Comparison of ENCODE assay signal across 1 mouse cellular context in genomic region chr19:4396998-4397797, GRCm38 (mm10).
A peak's percentile ranks its signal among the peaks of the same experiment; 100 is the strongest.
TF ChIP-seq lines count a peak whose summit lies in the region.

No protein-coding gene starts in this region.

TF ChIP-seq in MEL, 35 proteins besides CTCF, POLR2A, EP300 and RAD21 (continued from another document):
- no peak for TF ChIP-seq MYC (IDR thresholded peaks at IDR 0.05; ENCODE audit: low read depth, low read length)
- peak; percentile 43 for TF ChIP-seq TCF12 (IDR thresholded peaks at IDR 0.05; ENCODE audit: low read depth, low read length)
- no peak for TF ChIP-seq RCOR1 (IDR thresholded peaks at IDR 0.05; ENCODE audit: low read depth, low read length)
- 0 out of 2 replicates have a peak, but pooled peaks have one; percentile 11 for TF ChIP-seq GABPA (IDR thresholded peaks at IDR 0.05; ENCODE audit: low read depth, low read length)
- TF ChIP-seq CHD1 (IDR thresholded peaks at IDR 0.05; ENCODE audit: low read depth, low read length), result no peak
- no peak for TF ChIP-seq ZC3H11A (IDR thresholded peaks at IDR 0.05; ENCODE audit: low read depth, low read length)
- no peak for TF ChIP-seq MAX (IDR thresholded peaks at IDR 0.05; ENCODE audit: low read length)
- TF ChIP-seq POLR2AphosphoS2 (IDR thresholded peaks at IDR 0.05; ENCODE audit: low read length), result peak; percentile 63; the same call in 1 of the 2 replicates
- no peak for TF ChIP-seq ZKSCAN1 (IDR thresholded peaks at IDR 0.05; ENCODE audit: low read depth, low read length)
- TF ChIP-seq HCFC1 (IDR thresholded peaks at IDR 0.05; ENCODE audit: low read depth, low read length), result peak; percentile 63
- TF ChIP-seq MAZ (IDR thresholded peaks at IDR 0.05; ENCODE audit: low read depth, low read length), result peak; percentile 96
- no peak for TF ChIP-seq MAFK (IDR thresholded peaks at IDR 0.05; ENCODE audit: borderline replicate concordance, low read depth, low read length)
- TF ChIP-seq ZNF384 (IDR thresholded peaks at IDR 0.05; ENCODE audit: low read depth, low read length), result no peak
- TF ChIP-seq SMC3 (IDR thresholded peaks at IDR 0.05; ENCODE audit: low read depth, low read length), result no peak
